In the genomic region with DNA sequence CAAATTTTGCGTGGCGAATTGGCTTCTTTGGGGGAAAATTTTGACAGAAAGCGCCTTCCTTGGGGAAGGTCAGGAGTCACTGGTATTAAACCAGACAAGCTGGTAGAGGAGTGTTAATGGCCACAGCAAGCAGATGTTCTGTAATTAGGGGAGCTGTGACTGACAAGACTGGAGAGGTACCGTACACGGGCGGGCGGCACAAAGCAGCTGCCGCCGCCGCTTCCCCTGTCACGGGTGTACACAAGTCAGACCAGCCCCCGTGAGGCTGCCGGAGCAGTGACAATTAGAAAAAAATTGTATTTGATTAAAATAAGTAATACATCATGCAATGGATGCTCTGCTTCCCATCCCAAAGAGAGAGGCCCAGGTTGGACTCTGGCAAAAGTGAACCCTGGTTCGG, we compare ENCODE assay signal across 14 mouse cellular contexts.
A peak's percentile ranks its signal among the peaks of the same experiment; 100 is the strongest.
DNase-seq lines count a peak whose midpoint lies in the region; ATAC-seq and TF ChIP-seq lines count a peak whose summit lies in the region.
"Had no signal": no experiment of that assay in that cellular context is flagged by ENCODE, and none has a peak within 500 bp of the region (broad histone marks: within the 10 kb centered on the region; RNA-seq: fewer than 3 reads in every experiment).

No protein-coding gene starts in this region.

- H3K9ac ChIP-seq in hindbrain, postnatal 0 days (replicated peaks; ENCODE audit: low read length) = no peak overlapping the region
- H3K9ac ChIP-seq in forebrain, embryonic 16.5 days (replicated peaks; ENCODE audit: low read depth, low read length) = no peak overlapping the region; the same call in 1 of the 2 replicates
- no peak overlapping the region for H3K9ac ChIP-seq in limb, embryonic 11.5 days (ENCODE audit: low read length)
- H3K9ac ChIP-seq: limb, embryonic 15.5 days; lung, embryonic 14.5 days had no signal

- no peak for ATAC-seq in hindbrain, postnatal 0 days
- peak; percentile 41; the same call in 1 of the 2 replicates for ATAC-seq in forebrain, embryonic 16.5 days
- ATAC-seq in limb, embryonic 11.5 days (ENCODE audit: insufficient number of reproducible peaks, low FRiP score, low TSS enrichment, low read depth) = no peak
- ATAC-seq: intestine, postnatal 0 days had no signal

- H3K27ac ChIP-seq in hindbrain, embryonic 10.5 days = no peak overlapping the region
- H3K27ac ChIP-seq in hindbrain, postnatal 0 days = no peak overlapping the region
- H3K27ac ChIP-seq in forebrain, embryonic 16.5 days (ENCODE audit: low read length) = peak overlapping the region; percentile 60
- H3K27ac ChIP-seq in limb, embryonic 11.5 days (replicated peaks; ENCODE audit: low read depth, low read length) = no peak overlapping the region
- H3K27ac ChIP-seq: embryonic facial prominence, embryonic 13.5 days; limb, embryonic 15.5 days had no signal

- no peaks in the 10 kb centered on the region for H3K36me3 ChIP-seq in hindbrain, embryonic 10.5 days
- H3K36me3 ChIP-seq in hindbrain, postnatal 0 days (ENCODE audit: insufficient read depth, low read length) = no peaks in the 10 kb centered on the region
- no peaks in the 10 kb centered on the region for H3K36me3 ChIP-seq in forebrain, embryonic 16.5 days (ENCODE audit: control insufficient read depth, insufficient read depth)
- H3K36me3 ChIP-seq in limb, embryonic 11.5 days (ENCODE audit: control insufficient read depth, insufficient read depth, low read length) = no peaks in the 10 kb centered on the region
- H3K36me3 ChIP-seq: embryonic facial prominence, embryonic 13.5 days; limb, embryonic 15.5 days had no signal

- H3K4me2 ChIP-seq in hindbrain, postnatal 0 days (ENCODE audit: low read depth, low read length) = no peak overlapping the region
- no peak overlapping the region for H3K4me2 ChIP-seq in forebrain, embryonic 16.5 days (ENCODE audit: low read length)
- H3K4me2 ChIP-seq in limb, embryonic 11.5 days (ENCODE audit: low read depth, severe bottlenecking) = no peak overlapping the region

- peaks cover 26% of the 10 kb centered on the region for H3K4me1 ChIP-seq in hindbrain, embryonic 10.5 days (replicated peaks)
- 0 out of 2 replicates have a peak, but pooled peaks cover 4% of the 10 kb centered on the region for H3K4me1 ChIP-seq in hindbrain, postnatal 0 days (ENCODE audit: insufficient read depth, low read length)
- H3K4me1 ChIP-seq in forebrain, embryonic 16.5 days (replicated peaks; ENCODE audit: control insufficient read depth, insufficient read depth, low read length) = peaks cover 48% of the 10 kb centered on the region
- H3K4me1 ChIP-seq in limb, embryonic 11.5 days (ENCODE audit: control insufficient read depth, insufficient read depth, low read length) = peaks cover 3% of the 10 kb centered on the region; the same call in 1 of the 2 replicates

- H3K27me3 ChIP-seq in hindbrain, embryonic 10.5 days (ENCODE audit: insufficient read depth, poor library complexity, severe bottlenecking) = peaks cover 8% of the 10 kb centered on the region; the same call in 1 of the 2 replicates
- 0 out of 2 replicates have a peak, but pooled peaks cover 4% of the 10 kb centered on the region for H3K27me3 ChIP-seq in hindbrain, postnatal 0 days (ENCODE audit: insufficient read depth, low read length)
- H3K27me3 ChIP-seq in forebrain, embryonic 16.5 days (replicated peaks; ENCODE audit: control insufficient read depth, insufficient read depth, low read length) = 0 out of 2 replicates have a peak, but pooled peaks cover 3% of the 10 kb centered on the region
- peaks cover 6% of the 10 kb centered on the region; the same call in 1 of the 2 replicates for H3K27me3 ChIP-seq in limb, embryonic 11.5 days (ENCODE audit: control insufficient read depth, insufficient read depth, low read length)

- DNase-seq in hindbrain, embryonic 10.5 days (ENCODE audit: low spot score) = peak; percentile 20
- no peak for DNase-seq in hindbrain, postnatal 0 days (ENCODE audit: low spot score)
- peak; percentile 29 for DNase-seq in embryo, embryonic 10.5 days (ENCODE audit: low spot score)
- DNase-seq in limb, embryonic 11.5 days (ENCODE audit: low spot score) = peak; percentile 33
- no peak for DNase-seq in gastrocnemius, postnatal 4 days (ENCODE audit: low spot score in 2 of 2)
- DNase-seq in frontal cortex, adult 2 months (ENCODE audit: extremely low spot score in 1 of 2, low spot score in 1 of 2) = no peak
- DNase-seq in heart, postnatal 4 days = no peak
- DNase-seq: cerebellum, adult 9-10 months; right cerebral cortex, postnatal 14 days had no signal

- no peak overlapping the region for H3K4me3 ChIP-seq in hindbrain, embryonic 10.5 days
- H3K4me3 ChIP-seq in hindbrain, postnatal 0 days (ENCODE audit: low read length) = no peak overlapping the region
- H3K4me3 ChIP-seq in forebrain, embryonic 16.5 days (replicated peaks; ENCODE audit: low read length) = no peak overlapping the region
- H3K4me3 ChIP-seq in limb, embryonic 11.5 days (ENCODE audit: low read depth, low read length) = no peak overlapping the region

- 68% methylated on average over 14 of the region's 14 CpGs for WGBS in hindbrain, embryonic 10.5 days
- WGBS in hindbrain, postnatal 0 days = 47% methylated on average over 14 of the region's 14 CpGs
- WGBS in forebrain, embryonic 16.5 days = 33% methylated on average over 14 of the region's 14 CpGs
- 29% methylated on average over 14 of the region's 14 CpGs for WGBS in limb, embryonic 11.5 days

- no peaks in the 10 kb centered on the region for H3K9me3 ChIP-seq in hindbrain, embryonic 10.5 days
- H3K9me3 ChIP-seq in hindbrain, postnatal 0 days (ENCODE audit: low read length) = no peaks in the 10 kb centered on the region
- H3K9me3 ChIP-seq in forebrain, embryonic 16.5 days (ENCODE audit: control insufficient read depth, low read length) = no peaks in the 10 kb centered on the region
- no peaks in the 10 kb centered on the region for H3K9me3 ChIP-seq in limb, embryonic 11.5 days (ENCODE audit: control insufficient read depth, low read length)
- H3K9me3 ChIP-seq: embryonic facial prominence, embryonic 13.5 days; limb, embryonic 15.5 days had no signal

- TF ChIP-seq CTCF in hindbrain, postnatal 0 days (IDR thresholded peaks at IDR 0.05; ENCODE audit: low read depth) = no peak

Comparison
In these comparisons a context has a peak if more than half of its experiments do, and no peak if none do; other contexts are left out.
1. DNase-seq: peak in hindbrain, embryonic 10.5 days (single experiment), embryo, embryonic 10.5 days (single experiment) and limb, embryonic 11.5 days (single experiment); none in hindbrain, postnatal 0 days (single experiment), gastrocnemius, postnatal 4 days (0 of 2), frontal cortex, adult 2 months (0 of 2) and heart, postnatal 4 days (single experiment).